Mouse (Mus musculus) liver, adult 2 months (tissue): ENCODE results near the gene Stk24.

ENCODE experiments used
- CTCF ChIP-seq: fragments of 200-500 bp; IDR thresholded peaks from 2 replicates; pipeline ENCODE4 v1.5.1; 2011; ENCODE audit warnings: low read depth, low read length, control low read depth
- POLR2A ChIP-seq: fragments of 200-500 bp; IDR thresholded peaks from 2 replicates; pipeline ENCODE4 v1.6.1; 2011; ENCODE audit warnings: low read length, control low read depth; ENCODE audit not compliant: insufficient read depth; ENCODE audit errors: extremely low read depth

- TF ChIP-seq CTCF (no peak), POLR2A (no peak)
Measured at GRCm38 (mm10) chr14:121270490-121270889, 109.3 kb downstream of the Stk24 start.
